ENCODE assay signal across 13 mouse cellular contexts in genomic region chr6:122952401-122952800, GRCm38 (mm10). TPM values are rescaled to one million over a fixed set of nuclear protein-coding genes. Genes with fewer than 3 reads are reported as not detected.
DNase-seq lines count a peak whose midpoint lies in the region; ATAC-seq lines count a peak whose summit lies in the region.
"Had no signal": no experiment of that assay in that cellular context is flagged by ENCODE, and none has a peak within 500 bp of the region (broad histone marks: within the 10 kb centered on the region; RNA-seq: fewer than 3 reads in every experiment).

Gene Clec4a3, plus strand, starts transcription at chr6:122952515.

- no peaks in the 10 kb centered on the region for H3K27me3 ChIP-seq in liver, embryonic 16.5 days (ENCODE audit: control insufficient read depth, insufficient read depth, low read depth, low read length)
- H3K27me3 ChIP-seq: heart, embryonic 15.5 days; neural tube, embryonic 12.5 days had no signal

- no peaks in the 10 kb centered on the region for H3K9me3 ChIP-seq in liver, embryonic 16.5 days (replicated peaks; ENCODE audit: control insufficient read depth, low read length)
- H3K9me3 ChIP-seq: heart, embryonic 15.5 days; neural tube, embryonic 12.5 days had no signal

- no peak within 1 kb of the TSS for H3K27ac ChIP-seq in liver, embryonic 16.5 days (ENCODE audit: low read length)
- H3K27ac ChIP-seq: heart, embryonic 15.5 days; left cerebral cortex, adult 2 months; neural tube, embryonic 12.5 days had no signal

- 41% methylated on average over 8 of the region's 8 CpGs for WGBS in liver, embryonic 16.5 days (ENCODE audit: insufficient replicate concordance)

- no peak within 1 kb of the TSS for H3K9ac ChIP-seq in liver, embryonic 16.5 days (ENCODE audit: low read depth, low read length)
- H3K9ac ChIP-seq: heart, embryonic 15.5 days; neural tube, embryonic 12.5 days had no signal

- H3K4me2 ChIP-seq in liver, embryonic 16.5 days (ENCODE audit: low read depth, low read length): no peak within 1 kb of the TSS
- H3K4me2 ChIP-seq: heart, embryonic 15.5 days; neural tube, embryonic 12.5 days had no signal

- peak; percentile 17 for DNase-seq in layer of hippocampus, adult 11-12 months (ENCODE audit: low spot score)
- no peak for DNase-seq in layer of hippocampus, adult 8-10 months (ENCODE audit: low spot score in 2 of 2)
- DNase-seq in embryo, embryonic 9.5 days (ENCODE audit: extremely low spot score): no peak
- no peak for DNase-seq in urinary bladder, postnatal 4 days (ENCODE audit: low spot score in 2 of 2)
- DNase-seq: adrenal gland, adult 8-10 months; kidney, adult 8-10 months had no signal

- H3K36me3 ChIP-seq in liver, embryonic 16.5 days (ENCODE audit: control insufficient read depth, insufficient read depth): no peaks in the 10 kb centered on the region
- H3K36me3 ChIP-seq: heart, embryonic 15.5 days; neural tube, embryonic 12.5 days had no signal

- ATAC-seq in common myeloid progenitor, adult 5-6 weeks (replicated peaks; ENCODE audit: low read depth, poor library complexity, severe bottlenecking): peak; percentile 99
- ATAC-seq in liver, embryonic 16.5 days (ENCODE audit: low read depth): peak; percentile 41; the same call in 1 of the 2 replicates
- peak; percentile 98 for ATAC-seq in neutrophil, adult 5-6 weeks (ENCODE audit: extremely low read depth, insufficient number of reproducible peaks, low FRiP score, poor library complexity, severe bottlenecking)

- no peaks in the 10 kb centered on the region for H3K4me1 ChIP-seq in liver, embryonic 16.5 days (ENCODE audit: control insufficient read depth, low read depth, low read length)
- H3K4me1 ChIP-seq: heart, embryonic 15.5 days; neural tube, embryonic 12.5 days had no signal

- no peak within 1 kb of the TSS for H3K4me3 ChIP-seq in liver, embryonic 16.5 days (ENCODE audit: low read depth, low read length)
- H3K4me3 ChIP-seq: heart, embryonic 15.5 days; left cerebral cortex, adult 2 months; neural tube, embryonic 12.5 days had no signal

RNA-seq across cellular contexts. Expression of gene Clec4a3, which starts in this region (rescaled TPM):
- 1 to 10 TPM in 1 of 4 experiments, under 1 TPM in 3; 0.73 to 1.1 (median 0.95) TPM for total RNA-seq in layer of hippocampus, adult 8-10 months (2022)
- 7.4 TPM in 1 of 2 replicates, not detected in the other for total RNA-seq in common myeloid progenitor, adult 5-6 weeks (2017)
- polyA plus RNA-seq in liver, embryonic 16.5 days (2015; fragmentation: Nextera tagmentation; extraction: Ambion mirVana): 6.5 and 6.9 TPM in 2 replicates
- total RNA-seq in neutrophil, adult 5-6 weeks (2017): 37.1 and 53.7 TPM in 2 replicates
- total RNA-seq: ES-E14 had no signal

Comparison
In these comparisons a context has a peak if more than half of its experiments do, and no peak if none do; other contexts are left out.
1. ATAC-seq: peak in every context shown above with its lines; median percentile 99 in common myeloid progenitor, adult 5-6 weeks; 98 in neutrophil, adult 5-6 weeks; 41 in liver, embryonic 16.5 days.